Mouse (Mus musculus): ENCODE results near the gene Suclg1.

Gene Suclg1

DNA sequence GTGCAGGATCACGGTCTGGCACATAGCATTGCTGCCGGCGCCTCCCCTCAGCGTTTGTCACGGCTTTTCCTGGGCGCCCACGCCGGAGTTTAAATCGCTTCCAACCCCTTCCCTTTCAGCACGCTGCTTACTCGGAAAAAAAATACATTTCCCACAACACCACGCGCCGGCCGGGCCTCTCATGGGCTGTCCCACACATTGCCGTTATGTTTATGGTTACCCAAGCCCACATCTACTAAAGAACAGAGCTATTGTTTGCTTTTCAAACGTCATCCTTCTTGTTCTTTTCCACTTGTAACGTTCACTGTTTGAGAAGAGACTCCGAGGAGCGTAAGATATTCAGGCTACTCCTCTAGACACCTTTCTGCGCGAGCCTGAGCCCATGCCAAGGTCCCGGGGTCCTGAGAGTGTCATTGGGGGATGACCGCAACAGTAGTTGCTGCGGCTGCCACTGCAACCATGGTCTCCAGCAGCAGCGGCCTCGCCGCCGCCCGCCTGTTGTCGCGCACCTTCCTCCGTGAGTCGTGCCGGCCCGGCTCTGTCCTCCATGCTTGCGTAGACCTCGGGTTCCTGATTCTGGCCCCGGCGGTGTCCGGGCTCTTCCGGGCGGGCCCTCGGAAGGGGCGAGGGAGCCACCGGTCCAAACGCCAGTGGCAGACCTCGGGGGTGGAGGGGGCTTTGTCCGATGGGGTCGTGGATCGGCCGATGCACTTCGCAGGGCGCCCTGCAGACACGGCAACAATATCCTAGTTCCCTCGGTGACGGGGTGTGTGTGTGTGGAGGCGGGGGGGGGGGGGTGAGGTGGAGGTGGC, at the start of gene Suclg1:
TSS of gene Suclg1 (plus strand) at position 146 of the 812 bp plus-strand sequence.
- ATAC-seq (ENCODE audit: insufficient number of reproducible peaks, low FRiP score, low TSS enrichment): peak; percentile 89

DNA sequence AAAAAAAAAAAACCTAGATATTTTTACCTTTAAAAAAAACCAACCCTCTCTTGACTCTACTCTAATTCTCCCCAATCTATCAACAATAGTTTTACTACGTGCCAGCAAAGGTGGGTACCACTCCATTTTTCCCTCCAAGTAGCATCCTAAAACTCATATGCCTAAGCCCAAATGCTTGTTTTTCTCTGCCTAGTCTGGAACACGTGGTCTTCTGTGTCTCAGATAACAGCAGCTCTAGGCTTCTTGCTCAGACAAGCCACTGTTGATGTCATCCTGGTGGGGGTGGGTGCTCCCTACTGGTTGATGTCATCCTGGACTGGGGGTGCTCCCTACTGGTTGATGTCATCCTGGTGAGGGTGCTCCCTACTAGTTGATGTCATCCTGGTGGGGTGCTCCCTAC, 44.5 kb upstream of the Suclg1 start:
- no peak for ATAC-seq (ENCODE audit: insufficient number of reproducible peaks, low FRiP score, low TSS enrichment)

GRCm38 (mm10) chr6:73204937-73205336, 43.2 kb upstream of the Suclg1 start:
- ATAC-seq (ENCODE audit: insufficient number of reproducible peaks, low FRiP score, low TSS enrichment): no peak

DNA sequence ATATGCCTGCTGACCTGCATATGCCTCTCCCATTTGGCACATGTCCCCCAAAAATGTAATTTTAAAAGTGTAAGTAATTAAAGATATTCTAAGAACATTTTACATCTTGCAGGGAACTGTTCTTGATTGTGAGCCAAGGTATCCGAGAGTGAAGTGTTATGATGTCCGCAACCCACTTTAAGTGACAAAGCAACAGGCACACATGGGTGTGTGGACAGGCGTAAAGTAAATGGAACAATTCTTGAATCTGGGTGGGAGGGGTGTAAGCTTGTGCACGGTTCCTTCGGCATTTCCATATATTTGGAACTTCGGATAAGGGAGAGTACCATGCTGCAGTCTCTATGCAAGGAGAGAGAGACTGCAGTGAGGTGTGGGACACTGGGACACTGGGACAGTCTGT, 38.6 kb upstream of the Suclg1 start:
- ATAC-seq (ENCODE audit: insufficient number of reproducible peaks, low FRiP score, low TSS enrichment): no peak

- no peak for ATAC-seq (ENCODE audit: insufficient number of reproducible peaks, low FRiP score, low TSS enrichment)
Observed at GRCm38 (mm10) chr6:73210445-73210972, 37.7 kb upstream of the Suclg1 start.

GRCm38 (mm10) chr6:73211036-73211435, 37.1 kb upstream of the Suclg1 start:
- no peak for ATAC-seq (ENCODE audit: insufficient number of reproducible peaks, low FRiP score, low TSS enrichment)

- no peak for ATAC-seq (ENCODE audit: insufficient number of reproducible peaks, low FRiP score, low TSS enrichment)
Observed at GRCm38 (mm10) chr6:73211602-73212001, 36.6 kb upstream of the Suclg1 start.

DNA sequence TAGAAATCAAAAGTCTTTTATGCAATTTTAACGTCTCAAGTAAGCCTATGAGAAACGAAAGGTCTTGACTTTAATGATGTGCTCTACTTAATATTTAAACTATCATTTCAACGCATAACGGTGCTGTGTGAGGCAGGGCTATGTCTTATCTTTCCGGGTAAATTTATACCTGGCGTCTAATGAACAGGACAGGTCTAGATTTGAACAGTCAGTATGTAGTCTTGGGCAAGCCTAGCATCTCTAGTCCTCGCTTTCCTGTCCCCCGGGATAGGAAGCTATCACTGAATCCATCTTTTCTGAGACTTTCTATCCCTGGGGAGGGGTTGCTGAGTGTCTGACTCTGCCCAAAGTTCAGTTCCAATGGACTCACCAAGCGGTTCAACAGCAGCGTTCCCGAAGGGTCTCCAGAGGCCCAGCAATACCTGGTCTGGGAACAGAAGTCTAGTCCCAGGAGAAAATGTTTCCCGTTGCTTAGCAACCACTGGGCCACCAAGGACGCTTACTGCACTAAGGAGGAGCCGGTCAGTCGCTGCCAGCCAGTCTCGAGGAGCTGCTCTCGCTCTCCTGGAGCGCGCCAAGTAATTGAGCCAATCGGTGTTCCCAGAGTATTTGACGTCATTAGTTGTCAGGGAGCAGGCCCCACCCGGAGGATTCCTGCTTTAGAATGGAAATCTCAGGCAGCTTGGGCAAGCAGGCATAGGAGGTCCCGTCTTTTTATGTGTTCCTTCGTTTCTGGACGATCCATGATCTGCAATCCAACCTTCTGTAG, 26.8 kb upstream of the Suclg1 start, which contains the start of gene Dnah6:
TSS of gene Dnah6 (minus strand) at position 463 of the 769 bp plus-strand sequence.
- ATAC-seq (ENCODE audit: insufficient number of reproducible peaks, low FRiP score, low TSS enrichment): peak; percentile 99

DNA sequence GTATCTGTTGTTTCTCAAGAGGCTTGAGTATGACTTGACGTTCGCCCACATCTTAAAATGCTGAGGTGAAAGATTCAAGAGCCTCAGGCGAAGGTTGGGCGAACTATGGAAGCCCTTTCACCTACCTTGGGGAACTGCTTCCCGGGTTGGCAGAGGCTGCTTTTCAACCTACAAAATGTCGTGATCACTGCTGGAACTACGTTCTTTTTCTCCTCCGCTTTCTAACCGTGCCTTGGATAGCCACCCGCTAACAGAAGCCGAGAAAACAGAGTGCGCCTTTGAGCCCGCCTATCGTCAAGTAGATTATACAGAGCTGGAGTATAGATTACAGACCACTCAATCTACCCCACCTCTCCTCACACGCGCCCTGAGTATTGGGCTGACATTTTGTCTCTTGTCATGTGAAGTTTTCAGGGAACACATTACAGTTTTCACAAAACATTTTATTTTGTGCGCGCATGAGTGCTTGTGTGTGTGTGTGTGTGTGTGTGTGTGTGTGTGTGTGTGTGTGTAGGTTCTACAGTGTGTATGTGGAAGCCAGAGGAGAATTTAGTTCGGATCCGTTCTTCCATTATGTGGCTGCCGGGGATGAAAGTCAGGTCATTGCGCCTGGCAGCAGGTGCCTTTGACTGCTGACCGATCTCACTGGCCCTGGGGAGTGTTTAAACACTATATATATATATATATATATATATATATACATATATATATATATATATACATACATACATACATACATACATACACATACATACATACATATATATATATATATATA, 26.0 kb upstream of the Suclg1 start:
- ATAC-seq (ENCODE audit: insufficient number of reproducible peaks, low FRiP score, low TSS enrichment): no peak; the same call in 1 of the 2 replicates

DNA sequence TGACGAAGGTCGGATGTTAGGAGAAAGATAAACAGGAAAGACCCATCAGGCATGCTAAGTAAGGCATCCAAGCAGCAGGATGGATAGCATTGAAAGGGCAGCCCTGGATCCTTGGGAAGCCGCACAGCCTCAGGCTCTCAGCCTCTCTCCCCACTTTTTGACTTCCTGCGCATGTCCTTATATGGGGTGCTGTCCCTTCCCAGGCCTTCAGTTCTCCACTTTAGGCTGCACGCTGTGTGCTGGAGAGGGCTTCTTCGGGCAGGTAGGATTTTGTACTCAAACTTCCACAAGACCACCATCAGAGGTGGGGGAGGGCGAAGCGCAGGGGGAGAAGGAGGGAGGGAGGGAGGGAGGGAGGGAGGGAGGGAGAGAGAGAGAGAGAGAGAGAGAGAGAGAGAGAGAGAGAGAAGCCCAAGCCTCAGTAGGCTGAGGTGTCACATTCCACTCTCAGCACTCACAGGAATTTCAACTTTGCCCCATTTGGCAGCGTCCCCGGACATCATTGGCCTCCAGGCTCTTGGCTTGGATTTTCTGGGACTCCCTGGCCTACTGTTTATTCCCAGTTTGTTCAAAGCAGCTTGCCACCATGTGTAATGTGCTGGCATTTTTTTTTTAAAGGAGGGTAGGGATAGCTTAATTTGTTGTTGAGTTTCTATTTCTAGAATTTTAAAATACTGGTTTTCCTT, 25.2 kb upstream of the Suclg1 start:
- no peak for ATAC-seq (ENCODE audit: insufficient number of reproducible peaks, low FRiP score, low TSS enrichment)

DNA sequence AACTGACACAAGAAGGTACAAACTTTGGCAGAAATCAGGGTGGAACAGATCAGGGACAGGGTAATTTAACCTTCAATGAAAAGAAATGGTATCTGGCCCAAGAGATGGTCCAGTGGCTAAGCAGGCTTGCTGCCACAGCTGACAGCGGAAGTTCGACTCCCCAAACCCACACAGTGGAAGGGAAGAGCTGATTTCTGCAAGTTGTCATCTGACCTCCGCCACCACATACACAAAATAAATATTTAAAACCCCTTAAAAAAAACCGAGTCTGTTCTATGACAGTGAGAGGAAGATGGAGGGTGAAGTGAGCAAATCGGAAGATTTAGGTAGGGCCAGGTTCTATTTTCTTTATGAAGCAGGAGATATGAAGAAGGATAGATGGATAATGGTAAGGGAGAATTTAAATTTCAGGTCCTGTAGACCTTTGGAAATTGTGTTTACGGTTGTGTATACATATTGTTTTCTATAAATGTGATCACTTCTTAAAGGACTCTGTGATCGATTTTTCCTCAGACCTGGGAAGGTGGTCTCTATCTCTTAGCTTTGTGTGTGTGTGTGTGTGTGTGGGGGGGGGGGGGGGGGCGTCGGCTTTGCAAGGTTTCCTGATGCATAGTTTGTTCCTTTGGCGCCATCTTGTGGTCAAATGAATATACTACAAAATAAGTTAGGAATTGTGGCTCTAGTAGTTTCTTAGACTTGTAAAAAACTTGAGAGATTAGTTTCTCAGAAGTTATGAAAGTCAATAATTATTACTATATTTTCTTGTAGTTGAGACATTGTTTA, 20.6 kb upstream of the Suclg1 start:
- ATAC-seq (ENCODE audit: insufficient number of reproducible peaks, low FRiP score, low TSS enrichment): no peak

GRCm38 (mm10) chr6:73228408-73228807, 19.8 kb upstream of the Suclg1 start:
- no peak for ATAC-seq (ENCODE audit: insufficient number of reproducible peaks, low FRiP score, low TSS enrichment)

DNA sequence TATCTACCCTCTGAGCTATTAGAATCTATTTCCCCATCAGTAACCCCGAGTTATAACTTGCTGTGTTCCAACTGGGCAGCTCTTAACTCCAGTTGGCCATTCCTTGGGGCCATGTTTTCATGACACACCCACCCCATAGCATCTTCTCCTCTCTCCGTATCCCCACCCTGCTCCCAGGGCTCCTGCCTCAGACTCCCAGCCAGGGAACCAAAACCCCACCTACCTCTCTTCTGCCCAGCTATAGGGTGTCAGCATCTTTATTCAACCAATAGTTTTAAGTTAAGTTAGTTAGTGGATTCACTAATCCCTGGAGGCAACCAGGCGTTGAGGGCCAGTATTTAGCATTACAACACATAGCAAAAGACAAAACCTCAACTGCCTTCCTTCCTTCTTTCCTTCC, 19.3 kb upstream of the Suclg1 start:
- no peak for ATAC-seq (ENCODE audit: insufficient number of reproducible peaks, low FRiP score, low TSS enrichment)

DNA sequence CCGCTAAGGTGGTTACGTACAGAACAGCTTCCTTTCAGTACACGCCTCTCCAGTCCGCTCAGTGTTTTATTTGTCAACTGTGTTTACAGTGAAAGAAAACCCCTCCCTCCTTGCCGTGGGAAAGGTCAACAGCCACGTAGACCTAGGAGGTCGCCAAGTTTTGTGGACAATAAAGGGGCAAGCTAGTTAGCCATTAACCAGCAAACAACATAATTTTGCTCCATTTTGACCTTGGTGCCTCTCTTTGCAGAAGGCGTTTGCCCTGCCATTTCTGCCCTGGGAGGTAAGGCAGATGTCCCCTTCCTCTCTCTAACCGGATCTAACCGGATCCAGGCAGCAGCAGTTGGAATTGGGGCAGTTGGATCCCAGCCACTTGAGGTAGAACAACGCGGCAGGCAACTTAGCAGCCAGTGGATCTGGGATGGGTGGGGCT, 16.0 kb upstream of the Suclg1 start:
- ATAC-seq (ENCODE audit: insufficient number of reproducible peaks, low FRiP score, low TSS enrichment): no peak

- ATAC-seq (ENCODE audit: insufficient number of reproducible peaks, low FRiP score, low TSS enrichment): no peak
Observed at GRCm38 (mm10) chr6:73233202-73233726, 14.9 kb upstream of the Suclg1 start.

- ATAC-seq (ENCODE audit: insufficient number of reproducible peaks, low FRiP score, low TSS enrichment): no peak
Observed at GRCm38 (mm10) chr6:73234302-73234900, 13.8 kb upstream of the Suclg1 start.

GRCm38 (mm10) chr6:73235650-73236049, 12.5 kb upstream of the Suclg1 start:
- no peak for ATAC-seq (ENCODE audit: insufficient number of reproducible peaks, low FRiP score, low TSS enrichment)

DNA sequence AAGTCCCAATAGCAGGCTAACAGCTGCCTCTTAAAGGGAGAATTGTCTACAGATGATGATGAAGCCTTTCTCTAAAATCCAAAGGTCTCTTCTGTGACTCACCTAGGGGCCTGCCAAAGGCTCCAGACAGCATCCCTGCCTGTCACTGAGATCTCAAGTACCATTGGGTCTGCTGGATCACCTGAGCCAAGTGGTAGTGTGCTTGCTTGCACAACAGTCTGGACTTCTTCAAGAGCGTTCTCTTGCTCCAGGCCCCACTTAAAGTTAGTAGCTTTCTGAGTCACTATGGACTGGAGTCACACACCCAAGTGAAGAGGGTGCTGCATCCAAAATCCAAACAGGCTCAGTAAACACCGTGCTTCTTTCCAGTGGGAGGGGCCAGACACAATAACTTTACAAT, 1.4 kb upstream of the Suclg1 start:
- no peak for ATAC-seq (ENCODE audit: insufficient number of reproducible peaks, low FRiP score, low TSS enrichment)
